Mouse (Mus musculus) c-Kit-positive CD71-negative TER-119-negative erythroid progenitor cells, embryonic 14.5 days (primary cell): ENCODE measurements around the gene Chmp4b.

Experiments used
- DNase-seq: peaks from one replicate; pipeline ENCODE4 v3.0.0-alpha.2; 2013; ENCODE audit warnings: low read depth

Chmp4b gene

DNA sequence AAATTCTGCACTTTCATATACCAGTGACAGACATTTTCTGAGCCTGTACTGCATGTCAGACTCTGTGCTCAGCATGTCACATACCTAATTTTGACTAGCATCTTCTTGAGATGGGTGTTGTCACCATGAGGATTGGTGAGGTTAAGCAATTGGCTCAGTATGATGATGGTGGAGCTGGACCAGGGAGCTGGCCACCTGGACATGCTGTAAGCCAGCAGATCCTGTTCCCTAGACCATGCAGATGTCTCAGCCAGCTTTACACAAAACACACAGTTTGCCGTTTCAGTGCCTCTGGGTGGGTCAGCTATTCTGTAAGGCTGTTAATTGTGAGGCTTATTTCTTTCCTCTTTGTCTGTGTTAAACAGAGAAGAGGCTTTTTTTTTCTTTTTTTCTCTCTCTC is 31.2 kb downstream of the Chmp4b start:
- no peak for DNase-seq

DNA sequence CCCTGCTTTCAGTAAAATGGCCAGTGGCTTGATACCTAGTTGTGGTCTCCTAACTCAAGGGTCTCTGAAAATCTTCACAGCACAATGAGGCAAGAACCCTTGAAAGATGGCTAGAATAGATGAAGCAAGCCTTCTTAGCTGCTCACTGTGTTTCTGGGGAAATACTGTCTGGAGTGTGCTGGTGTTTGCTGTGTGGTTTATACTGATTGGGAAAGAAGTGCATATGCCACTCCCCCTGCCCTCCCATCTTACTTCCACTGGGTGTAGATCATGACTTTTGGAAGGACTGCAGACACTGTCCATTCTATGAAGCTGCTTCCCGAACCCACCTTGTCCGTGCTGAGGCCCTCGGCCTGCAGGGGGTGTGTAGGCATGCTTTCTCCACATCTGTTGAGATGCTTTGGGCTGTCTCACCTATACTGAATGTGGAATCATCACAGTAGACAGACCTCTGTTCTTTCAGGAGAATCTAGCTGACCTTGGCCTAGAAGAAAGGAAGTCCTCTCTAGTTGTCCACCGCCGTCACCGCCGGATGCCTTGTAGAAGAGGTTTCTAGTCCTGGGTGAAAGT is 33.5 kb downstream of the Chmp4b start:
- DNase-seq = no peak

GRCm38 (mm10) chr2:154685772-154686171 is 34.3 kb downstream of the Chmp4b start:
- DNase-seq = no peak

- no peak for DNase-seq
Observed at GRCm38 (mm10) chr2:154686819-154687218, 35.3 kb downstream of the Chmp4b start.

DNA sequence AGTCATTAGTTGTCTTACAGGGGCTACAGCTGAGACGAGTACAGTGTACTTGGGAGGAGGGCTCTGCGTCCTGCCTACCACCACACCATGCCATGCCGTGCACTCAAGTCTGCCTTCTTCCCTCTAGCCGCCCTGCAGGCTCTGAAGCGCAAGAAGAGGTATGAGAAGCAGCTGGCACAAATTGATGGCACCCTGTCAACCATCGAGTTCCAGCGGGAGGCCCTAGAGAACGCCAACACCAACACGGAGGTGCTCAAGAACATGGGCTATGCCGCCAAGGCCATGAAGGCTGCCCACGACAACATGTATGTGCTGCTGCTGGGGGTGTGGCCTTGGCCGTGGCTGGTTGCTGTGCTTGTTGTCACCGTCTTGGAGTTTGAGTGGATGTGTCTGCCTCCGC is 37.9 kb downstream of the Chmp4b start:
- no peak for DNase-seq

- no peak for DNase-seq
Observed at GRCm38 (mm10) chr2:154690959-154691358, 39.5 kb downstream of the Chmp4b start.

DNA sequence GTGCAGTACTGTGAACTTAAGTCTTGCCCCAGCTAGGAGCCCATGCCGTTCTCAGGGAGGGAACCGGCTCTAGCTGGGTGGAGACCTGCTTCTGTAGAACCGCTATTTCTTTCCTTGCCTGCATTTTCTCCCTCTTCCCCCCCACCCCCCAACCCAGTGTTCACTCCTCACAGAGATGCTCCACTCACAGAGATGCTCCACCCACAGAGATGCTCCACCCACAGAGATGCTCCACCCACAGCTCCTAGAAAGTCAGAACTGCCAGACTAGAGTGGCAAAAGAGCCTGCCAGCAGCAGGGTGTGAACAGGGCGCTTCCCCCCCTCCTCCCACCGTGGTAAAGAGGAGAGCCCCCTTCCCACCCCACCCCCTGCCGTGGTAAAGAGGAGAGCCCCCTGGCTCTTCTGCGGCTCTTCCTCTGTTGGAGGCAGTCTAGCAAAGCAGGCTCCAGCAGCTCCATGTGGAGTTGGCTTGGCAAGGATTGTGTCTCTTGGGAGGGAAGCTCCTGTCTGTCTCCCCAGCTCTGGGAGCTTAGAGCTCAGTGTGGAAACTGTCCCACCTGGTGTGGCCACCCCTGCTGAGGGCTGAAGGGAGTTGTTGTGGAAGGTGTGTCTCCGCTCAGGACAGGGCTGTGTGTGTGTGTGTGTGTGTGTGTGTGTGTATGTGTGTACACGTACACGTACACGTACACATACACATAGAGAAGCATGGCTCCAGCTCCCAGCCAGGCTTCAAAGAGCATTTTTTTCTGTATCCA is 41.9 kb downstream of the Chmp4b start:
- no peak for DNase-seq

DNA sequence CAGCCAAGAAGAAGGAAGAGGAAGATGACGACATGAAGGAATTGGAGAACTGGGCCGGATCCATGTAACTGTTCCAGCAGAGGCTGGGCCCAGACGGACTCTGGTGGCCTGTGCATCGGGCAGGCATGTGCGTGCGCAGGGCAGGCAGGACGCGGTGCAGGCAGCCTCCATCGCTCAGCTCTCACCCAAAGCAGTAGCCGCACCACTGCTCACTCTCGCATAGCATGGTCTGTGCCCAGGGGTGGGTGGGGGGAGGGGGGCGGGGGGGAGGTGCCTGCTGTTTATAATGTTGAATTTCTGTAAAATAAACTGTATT is 42.4 kb downstream of the Chmp4b start:
- no peak for DNase-seq

DNA sequence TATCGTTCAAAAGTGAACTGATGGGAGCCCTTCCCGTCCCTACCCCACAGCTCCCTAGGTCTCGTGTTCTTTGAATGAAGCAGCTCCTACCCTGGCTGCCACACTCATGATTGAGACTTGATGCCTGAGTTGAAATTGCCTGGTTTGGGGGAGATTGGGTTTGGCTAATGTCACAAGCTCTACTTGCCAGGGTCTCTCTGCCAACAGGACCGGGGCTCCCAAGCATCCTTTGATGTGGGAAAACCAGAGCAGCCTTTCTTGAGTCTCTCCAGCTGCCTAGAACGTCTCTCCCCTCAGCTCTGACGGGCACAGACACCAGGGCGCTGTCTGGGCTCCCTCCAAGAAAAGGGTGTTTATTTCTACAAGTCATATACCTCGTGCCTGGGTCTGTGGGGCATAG is 44.2 kb downstream of the Chmp4b start:
- DNase-seq = no peak

GRCm38 (mm10) chr2:154696660-154697059 is 45.2 kb downstream of the Chmp4b start:
- DNase-seq = no peak

DNA sequence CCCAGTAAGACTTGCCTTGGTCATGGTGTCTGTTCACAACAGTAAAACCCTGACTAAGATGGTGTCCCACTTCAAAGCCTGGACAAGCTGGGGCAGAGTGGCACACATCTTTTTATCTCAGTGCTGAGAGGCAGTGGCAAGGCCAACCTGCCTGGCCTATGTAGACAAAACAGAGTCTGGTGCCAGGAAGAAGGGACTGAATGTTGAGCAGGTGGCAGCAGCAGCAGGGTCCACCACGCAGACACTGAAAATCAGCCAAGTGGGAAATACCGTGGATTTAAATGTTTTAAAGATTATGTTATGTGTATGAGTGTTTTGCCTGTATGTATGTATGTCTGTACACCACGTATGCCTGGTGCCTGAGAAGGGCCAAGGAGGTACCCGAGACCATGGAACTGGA is 47.9 kb downstream of the Chmp4b start:
- no peak for DNase-seq

GRCm38 (mm10) chr2:154700177-154700576 is 48.7 kb downstream of the Chmp4b start:
- no peak for DNase-seq

- peak; percentile 58 for DNase-seq
Observed at GRCm38 (mm10) chr2:154702637-154703315, 51.3 kb downstream of the Chmp4b start.

- DNase-seq = no peak
Observed at GRCm38 (mm10) chr2:154706526-154707280, 55.2 kb downstream of the Chmp4b start.

DNA sequence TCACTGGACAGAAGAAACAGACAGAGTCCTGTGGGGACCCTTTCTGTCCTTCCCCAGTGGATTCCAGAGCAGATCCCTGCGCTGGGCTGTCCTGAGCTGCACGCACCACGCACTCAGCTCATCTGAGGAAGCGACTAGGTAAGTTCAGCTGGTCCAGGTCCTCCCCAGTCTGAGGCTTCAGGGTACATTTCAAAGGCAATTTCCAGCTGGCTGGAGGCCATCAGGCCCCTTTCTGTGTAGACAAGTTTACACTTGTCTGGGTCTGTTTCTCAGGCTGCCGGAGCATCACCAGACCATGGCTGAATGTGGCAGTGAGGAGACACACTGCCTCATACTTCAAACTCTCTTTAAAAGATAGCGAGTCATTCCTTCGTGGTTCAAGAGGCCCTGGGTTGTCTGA is 55.8 kb downstream of the Chmp4b start:
- no peak for DNase-seq

DNA sequence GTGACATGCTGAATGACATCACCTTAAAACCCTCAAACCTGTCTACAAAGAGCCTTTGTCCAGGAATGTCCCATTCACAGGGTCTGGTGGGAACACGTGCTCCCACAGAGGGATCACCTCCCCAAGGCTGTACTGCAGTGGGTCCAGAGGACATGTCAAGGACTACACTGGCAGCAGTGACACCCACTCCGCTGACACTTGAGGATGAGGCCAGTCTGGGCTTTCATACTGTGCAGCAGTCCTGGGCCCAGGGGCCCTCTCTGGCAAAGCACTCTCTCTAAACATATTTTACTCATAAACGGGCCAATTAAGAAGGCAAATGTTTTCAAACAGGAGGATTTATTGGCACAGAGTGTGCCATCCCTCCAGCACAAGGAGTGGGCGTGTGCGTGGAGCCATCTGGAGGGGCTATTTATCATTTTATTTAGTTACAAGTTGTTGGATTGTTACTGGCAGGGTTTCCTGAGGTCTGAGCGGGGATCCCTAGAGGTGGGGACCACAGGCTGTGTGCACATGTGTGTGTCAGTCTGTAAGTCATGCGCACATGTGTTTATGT is 56.4 kb downstream of the Chmp4b start:
- no peak for DNase-seq

DNA sequence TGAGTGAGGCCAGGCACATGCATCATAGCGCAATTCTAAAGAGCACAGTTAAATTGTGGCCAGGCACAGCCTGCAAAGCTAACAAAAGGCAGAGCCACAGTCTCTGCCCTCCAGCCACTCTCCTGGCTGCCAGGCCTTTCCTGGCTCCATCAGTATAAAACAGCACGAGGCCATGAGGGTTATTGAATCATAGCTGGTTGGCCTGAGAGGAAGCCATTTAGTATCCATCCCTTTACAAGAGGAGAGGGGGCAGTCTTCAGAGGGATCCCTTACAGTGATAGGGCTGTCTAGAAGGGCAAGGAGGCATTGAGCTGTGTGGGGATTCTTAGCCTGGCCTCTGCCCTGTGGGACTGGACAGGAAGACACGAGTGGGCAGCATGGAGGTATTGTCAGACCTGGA is 60.2 kb downstream of the Chmp4b start:
- no peak for DNase-seq

- peak; percentile 47 for DNase-seq
Observed at GRCm38 (mm10) chr2:154712271-154712677, 60.8 kb downstream of the Chmp4b start.

- DNase-seq = no peak
Observed at GRCm38 (mm10) chr2:154713083-154713482, 61.6 kb downstream of the Chmp4b start.

DNA sequence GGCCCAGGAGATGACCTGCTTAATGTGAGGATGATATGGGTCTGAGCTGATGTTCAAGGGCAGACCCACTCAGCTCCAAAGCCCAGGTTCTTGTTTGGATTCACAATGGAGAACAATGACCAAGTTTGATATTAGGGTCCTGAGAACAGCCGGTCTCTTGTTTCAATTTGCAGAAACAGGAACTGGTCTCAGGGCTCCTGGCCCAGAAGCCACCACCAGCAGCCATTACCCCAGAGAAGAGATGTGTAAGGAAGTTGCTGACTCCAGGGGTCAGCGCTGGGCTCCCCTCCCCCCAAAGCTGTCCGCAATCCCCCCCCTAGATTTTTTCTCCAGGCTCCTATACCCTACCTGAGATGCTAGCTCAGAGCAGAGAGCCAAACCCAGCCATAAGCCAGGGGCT is 62.5 kb downstream of the Chmp4b start:
- DNase-seq = no peak

- DNase-seq = no peak
Observed at GRCm38 (mm10) chr2:154716586-154716985, 65.1 kb downstream of the Chmp4b start.

DNA sequence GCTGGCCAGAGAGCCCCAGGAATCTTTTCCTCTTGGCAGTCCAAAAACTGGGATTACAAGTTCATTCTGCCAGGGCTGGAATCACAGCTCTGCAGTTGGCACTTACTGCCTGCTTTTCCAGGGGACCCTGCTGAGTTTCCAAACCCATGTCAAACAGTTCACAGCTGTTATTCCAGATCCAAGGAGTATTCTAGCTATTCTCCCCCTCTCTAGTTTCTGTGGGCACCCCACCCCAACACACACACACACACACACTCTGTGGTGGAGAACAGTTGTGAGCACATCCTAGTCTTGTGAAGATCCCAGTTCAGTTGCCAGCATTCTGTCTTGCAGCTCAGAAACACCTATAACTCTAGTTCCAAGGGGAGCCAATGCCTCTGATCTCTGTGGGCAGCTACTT is 65.6 kb downstream of the Chmp4b start:
- no peak for DNase-seq
